Mouse (Mus musculus) MEL (cell line): Measurements from ENCODE around the gene Cd47. TPM values are rescaled to one million over a fixed set of nuclear protein-coding genes. Genes with fewer than 3 reads are reported as not detected.
"Not testable (repeated sequence)": the region's sequence is repeated elsewhere in the genome, so short reads cannot be mapped to it uniquely, and the experiment has no call there.

Experiments used
- DNase-seq: peaks from one replicate; pipeline ENCODE4 v3.0.0; 2011; ENCODE audit warnings: low read depth, low spot score
- H3K27ac ChIP-seq: 2 replicates; pipeline ENCODE4 v1.5.1; 2012; ENCODE audit warnings: low read depth, mild to moderate bottlenecking, control low read depth, low read length, moderate library complexity; ENCODE audit not compliant: control insufficient read depth
- H3K27me3 ChIP-seq, 2 experiments: fragments of 150-350 bp in 1 of 2; sonication (generic) in 1 of 2; 2 replicates each; pipeline ENCODE4 v1.6.1; 2012; ENCODE audit warnings: low read length in 2 of 2, mild to moderate bottlenecking in 2 of 2, improper control_type of control experiment in 1 of 2, moderate library complexity in 1 of 2; ENCODE audit not compliant: insufficient read depth in 2 of 2, control insufficient read depth in 1 of 2
- H3K36me3 ChIP-seq, 2 experiments: 2 replicates each; pipeline ENCODE4 v1.6.1; 2012 to 2014; ENCODE audit warnings: low read length in 2 of 2, improper control_type of control experiment in 1 of 2, inconsistent platforms in 1 of 2, mild to moderate bottlenecking in 1 of 2; ENCODE audit not compliant: insufficient read depth in 2 of 2, control insufficient read depth in 1 of 2
- H3K4me1 ChIP-seq, 2 experiments: fragments of 150-350 bp in 1 of 2; sonication (generic) in 1 of 2; 2 replicates each; pipeline ENCODE4 v1.6.1; 2012; ENCODE audit warnings: low read length in 2 of 2, improper control_type of control experiment in 1 of 2, mild to moderate bottlenecking in 1 of 2; ENCODE audit not compliant: insufficient read depth in 2 of 2, control insufficient read depth in 1 of 2
- H3K4me3 ChIP-seq, 2 experiments: fragments of 150-350 bp in 1 of 2; sonication (generic) in 1 of 2; 2 replicates each; pipeline ENCODE4 v1.5.1; 2012; ENCODE audit warnings: low read depth in 2 of 2, low read length in 2 of 2, mild to moderate bottlenecking in 2 of 2, moderate library complexity in 2 of 2, control low read depth in 1 of 2, improper control_type of control experiment in 1 of 2; ENCODE audit not compliant: control insufficient read depth in 1 of 2, insufficient read depth in 1 of 2
- H3K79me2 ChIP-seq: 2 replicates; pipeline ENCODE4 v1.6.1; 2012; ENCODE audit warnings: mild to moderate bottlenecking, low read length, moderate library complexity; ENCODE audit not compliant: control insufficient read depth, poor library complexity, insufficient read depth
- H3K9ac ChIP-seq: 2 replicates; pipeline ENCODE4 v1.6.1; 2012; ENCODE audit warnings: low read depth, mild to moderate bottlenecking, control low read depth, low read length, moderate library complexity; ENCODE audit not compliant: control insufficient read depth, poor library complexity, severe bottlenecking
- H3K9me3 ChIP-seq: fragments of 150-350 bp; sonication (generic); replicated peaks from 2 replicates; pipeline ENCODE4 v1.6.1; 2012; ENCODE audit warnings: mild to moderate bottlenecking, low read length, improper control_type of control experiment, moderate library complexity; ENCODE audit not compliant: insufficient read depth
- CHD1 ChIP-seq: IDR thresholded peaks from 2 replicates; pipeline ENCODE4 v1.6.1; 2012; ENCODE audit warnings: low read depth, mild to moderate bottlenecking, inconsistent platforms, low read length, improper control_type of control experiment
- CTCF ChIP-seq, 3 experiments: IDR thresholded peaks in 2 of 3; conservative IDR thresholded peaks in 1 of 3; 2 replicates each; pipeline ENCODE4 v1.5.1; 2011 to 2012; ENCODE audit warnings: low read length in 3 of 3, low read depth in 2 of 3, mild to moderate bottlenecking in 2 of 3, improper control_type of control experiment in 1 of 3, inconsistent platforms in 1 of 3, mixed read lengths in 1 of 3, moderate library complexity in 1 of 3; ENCODE audit not compliant: control insufficient read depth in 1 of 3, insufficient read depth in 1 of 3, poor library complexity in 1 of 3, severe bottlenecking in 1 of 3
- JUND ChIP-seq: IDR thresholded peaks from 2 replicates; pipeline ENCODE4 v1.6.1; 2011; ENCODE audit warnings: low read depth, mild to moderate bottlenecking, improper control_type of control experiment, low read length
- MAFK ChIP-seq: IDR thresholded peaks from 2 replicates; pipeline ENCODE4 v1.6.1; 2011; ENCODE audit warnings: low read depth, mild to moderate bottlenecking, low read length, improper control_type of control experiment, borderline replicate concordance
- MYC ChIP-seq: IDR thresholded peaks from 2 replicates; pipeline ENCODE4 v1.6.1; 2011; ENCODE audit warnings: low read depth, mild to moderate bottlenecking, low read length, improper control_type of control experiment, moderate library complexity
- NRF1 ChIP-seq: IDR thresholded peaks from 2 replicates; pipeline ENCODE4 v1.6.1; 2014; ENCODE audit warnings: low read depth, mild to moderate bottlenecking, inconsistent platforms, low read length, improper control_type of control experiment, moderate library complexity; ENCODE audit not compliant: poor library complexity, insufficient read depth, severe bottlenecking
- POLR2A ChIP-seq, 2 experiments: IDR thresholded peaks; 2 replicates each; pipeline ENCODE4 v1.6.1; 2011 to 2012; ENCODE audit warnings: low read length in 2 of 2, mild to moderate bottlenecking in 2 of 2, control low read depth in 1 of 2, improper control_type of control experiment in 1 of 2, low read depth in 1 of 2, moderate library complexity in 1 of 2; ENCODE audit not compliant: control insufficient read depth in 1 of 2, insufficient read depth in 1 of 2, poor library complexity in 1 of 2
- POLR2AphosphoS2 ChIP-seq: IDR thresholded peaks from 2 replicates; pipeline ENCODE4 v1.6.1; 2011; ENCODE audit warnings: low read length, improper control_type of control experiment
- POLR2AphosphoS5 ChIP-seq: IDR thresholded peaks from 2 replicates; pipeline ENCODE4 v1.6.1; 2012; ENCODE audit warnings: low read depth, borderline replicate concordance, mild to moderate bottlenecking, inconsistent platforms, low read length, moderate library complexity, mixed read lengths
- SIN3A ChIP-seq: IDR thresholded peaks from 2 replicates; pipeline ENCODE4 v1.6.1; 2012; ENCODE audit warnings: low read length, improper control_type of control experiment, inconsistent platforms
- UBTF ChIP-seq: IDR thresholded peaks from 2 replicates; pipeline ENCODE4 v1.6.1; 2012; ENCODE audit warnings: low read depth, mild to moderate bottlenecking, inconsistent platforms, low read length, improper control_type of control experiment, moderate library complexity, borderline replicate concordance; ENCODE audit not compliant: insufficient read depth
- USF1 ChIP-seq: IDR thresholded peaks from 2 replicates; pipeline ENCODE4 v1.6.1; 2014; ENCODE audit warnings: low read depth, mild to moderate bottlenecking, inconsistent platforms, low read length, improper control_type of control experiment, moderate library complexity
- ZKSCAN1 ChIP-seq: IDR thresholded peaks from 2 replicates; pipeline ENCODE4 v1.6.1; 2012; ENCODE audit warnings: low read depth, mild to moderate bottlenecking, inconsistent platforms, low read length, improper control_type of control experiment, moderate library complexity
- ZMIZ1 ChIP-seq: IDR thresholded peaks from 2 replicates; pipeline ENCODE4 v1.6.1; 2012; ENCODE audit warnings: low read depth, mild to moderate bottlenecking, inconsistent platforms, low read length, improper control_type of control experiment, moderate library complexity
- ZNF384 ChIP-seq: IDR thresholded peaks from 2 replicates; pipeline ENCODE4 v1.6.1; 2012; ENCODE audit warnings: low read depth, mild to moderate bottlenecking, inconsistent platforms, low read length, improper control_type of control experiment
- polyA plus RNA-seq, 2 experiments: library from polyadenylated mRNA; stranded (reverse) in 1 of 2; unstranded in 1 of 2; fragments of >175 nt in 1 of 2; fragments of >200 nt in 1 of 2; gene quantifications; 2 replicates each; pipeline versions ENCODE4 v1.2.1 to v1.2.4; 2012; ENCODE audit warnings: low replicate concordance in 2 of 2, low read depth in 1 of 2; ENCODE audit not compliant: insufficient read length in 2 of 2, insufficient read depth in 1 of 2, missing spikeins in 1 of 2
- total RNA-seq: library from RNA; depleted of rRNA; stranded (reverse); fragments of 300-350 nt; gene quantifications from 2 replicates; pipeline ENCODE4 v1.2.3, GENCODE M21; 2012

Gene Cd47
- total and polyA plus RNA-seq, 3 experiments: 45.9 to 57.5 (median 51.7) TPM

- TF ChIP-seq SIN3A: peak; percentile 77
These were observed 18.3 kb downstream of the Cd47 start (continued) for GRCm38 (mm10) chr16:49818627-49819026.

GRCm38 (mm10) chr16:49819494-49819893, 19.2 kb downstream of the Cd47 start:
- no peak for DNase-seq
- 0 out of 2 replicates have a peak, but pooled peaks have one; percentile 21 for TF ChIP-seq ZMIZ1
- TF ChIP-seq NRF1: no peak
- no peak for TF ChIP-seq USF1
- TF ChIP-seq POLR2A (IDR thresholded peaks at IDR 0.05; ENCODE audit: control insufficient read depth in 1 of 2, insufficient read depth in 1 of 2, low read depth in 1 of 2, low read length in 2 of 2, poor library complexity in 1 of 2): no peak
- TF ChIP-seq POLR2AphosphoS5: no peak
- peak; percentile 84 for TF ChIP-seq MAFK
- no peak for TF ChIP-seq POLR2AphosphoS2
- no peak for TF ChIP-seq CTCF (IDR thresholded peaks at IDR 0.05 in 2 of 3, conservative IDR thresholded peaks at IDR 0.05 in 1 of 3; ENCODE audit: control insufficient read depth in 1 of 3, insufficient read depth in 1 of 3, low read depth in 2 of 3, low read length in 3 of 3, poor library complexity in 1 of 3, severe bottlenecking in 1 of 3)
- no peak for TF ChIP-seq ZKSCAN1
- no peaks in the 10 kb centered on the region for H3K9me3 ChIP-seq
- peaks cover 11 to 14% of the 10 kb centered on the region in 2 experiments for H3K4me1 ChIP-seq
- H3K79me2 ChIP-seq: no peaks in the 10 kb centered on the region
- H3K9ac ChIP-seq: no peak overlapping the region
- peaks cover 0 to 16% of the 10 kb centered on the region in 2 experiments; a peak in 2 of 4 replicates for H3K36me3 ChIP-seq
- no peak overlapping the region for H3K4me3 ChIP-seq
- no peaks in the 10 kb centered on the region for H3K27me3 ChIP-seq
- H3K27ac ChIP-seq: no peak overlapping the region

- not testable (repeated sequence) for H3K27me3 ChIP-seq, H3K9me3 ChIP-seq, H3K4me3 ChIP-seq, DNase-seq, H3K4me1 ChIP-seq, H3K9ac ChIP-seq, H3K79me2 ChIP-seq, H3K27ac ChIP-seq
- peaks cover 0 to 12% of the 10 kb centered on the region in 2 experiments; a peak in 2 of 4 replicates for H3K36me3 ChIP-seq
These were observed 30.6 kb downstream of the Cd47 start for GRCm38 (mm10) chr16:49830911-49831310.

GRCm38 (mm10) chr16:49832339-49832738, 32.0 kb downstream of the Cd47 start:
- Histone ChIP-seq H3K79me2 (no peaks in the 10 kb centered on the region), H3K9ac (no peak overlapping the region), H3K27ac (no peak overlapping the region), H3K27me3 (no peaks in the 10 kb centered on the region), H3K4me3 (no peak overlapping the region), H3K36me3 (peaks cover 0 to 12% of the 10 kb centered on the region in 2 experiments; a peak in 2 of 4 replicates), H3K4me1 (peaks cover 6 to 8% of the 10 kb centered on the region in 2 experiments), H3K9me3 (no peaks in the 10 kb centered on the region)
- TF ChIP-seq UBTF (no peak), CHD1 (no peak), ZNF384 (no peak), MYC (no peak), JUND (no peak), MAFK (no peak)
- no peak for DNase-seq
